Mouse (Mus musculus): ENCODE results near the gene Gabpb1.

- TF ChIP-seq CTCF (IDR thresholded peaks at IDR 0.05; ENCODE audit: borderline replicate concordance, insufficient read depth, low read depth, low read length) (no peak), POLR2A (IDR thresholded peaks at IDR 0.05; ENCODE audit: borderline replicate concordance, insufficient read depth, low read length) (no peak)
Observed at GRCm38 (mm10) chr2:126652929-126653328, 23.2 kb downstream of the Gabpb1 start.
